ENCODE assay signal across 17 mouse cellular contexts in genomic region chr16:38766671-38767070, GRCm38 (mm10). TPM values are rescaled to one million over a fixed set of nuclear protein-coding genes. Genes with fewer than 3 reads are reported as not detected.
"Had no signal": no experiment of that assay in that cellular context is flagged by ENCODE, and none has a peak within 500 bp of the region (broad histone marks: within the 10 kb centered on the region; RNA-seq: fewer than 3 reads in every experiment).

No protein-coding gene starts in this region.

- H3K27ac ChIP-seq: neural tube, embryonic 13.5 days; neural tube, embryonic 15.5 days; stomach, embryonic 15.5 days; stomach, postnatal 0 days had no signal

- H3K4me3 ChIP-seq: neural tube, embryonic 13.5 days; neural tube, embryonic 15.5 days; stomach, embryonic 15.5 days had no signal

- H3K4me1 ChIP-seq: neural tube, embryonic 15.5 days; stomach, embryonic 15.5 days had no signal

- H3K9me3 ChIP-seq: neural tube, embryonic 13.5 days; neural tube, embryonic 15.5 days; stomach, embryonic 15.5 days had no signal

- H3K36me3 ChIP-seq: stomach, embryonic 15.5 days had no signal

- DNase-seq: retina, postnatal 1 day; right cerebral cortex, adult 18-20 months; right cerebral cortex, postnatal 14 days; right cerebral cortex, postnatal 25 days; right cerebral cortex, postnatal 4 days; spleen, adult 18-20 months; thymus, adult 18-20 months; thymus, adult 2 months; thymus, postnatal 14 days; thymus, postnatal 25 days; thymus, postnatal 36 days; thymus, postnatal 4 days had no signal

- H3K4me2 ChIP-seq: neural tube, embryonic 13.5 days; neural tube, embryonic 15.5 days; stomach, embryonic 15.5 days had no signal

- H3K9ac ChIP-seq: neural tube, embryonic 13.5 days; neural tube, embryonic 15.5 days; stomach, embryonic 15.5 days had no signal

- H3K27me3 ChIP-seq: neural tube, embryonic 13.5 days; neural tube, embryonic 15.5 days; stomach, embryonic 15.5 days had no signal

RNA-seq across cellular contexts. Expression of gene Upk1b, which starts 33.5 kb away (rescaled TPM):
- polyA plus RNA-seq: neural tube, embryonic 14.5 days had no signal
